Mouse (Mus musculus): ENCODE data around the gene Lrrk1. TPM values are rescaled to one million over a fixed set of nuclear protein-coding genes. Genes with fewer than 3 reads are reported as not detected.

Gene Lrrk1
- total RNA-seq, 2 experiments from 2014 or later: 7.7 to 9.2 TPM

- peak; percentile 82 for DNase-seq
Observed at GRCm38 (mm10) chr7:66250030-66250429, 138.1 kb downstream of the Lrrk1 start.

- DNase-seq: no peak
Observed at GRCm38 (mm10) chr7:66249426-66249825, 138.7 kb downstream of the Lrrk1 start.

GRCm38 (mm10) chr7:66249020-66249419 lies 139.1 kb downstream of the Lrrk1 start:
- DNase-seq: no peak

- no peak for DNase-seq
Observed at GRCm38 (mm10) chr7:66248270-66248669, 139.9 kb downstream of the Lrrk1 start.

- DNase-seq: no peak
Observed at GRCm38 (mm10) chr7:66247274-66248021, 140.7 kb downstream of the Lrrk1 start.

- DNase-seq: no peak
Observed at GRCm38 (mm10) chr7:66246716-66247235, 141.4 kb downstream of the Lrrk1 start.

- DNase-seq: peak; percentile 3
Observed at GRCm38 (mm10) chr7:66245646-66246045, 142.5 kb downstream of the Lrrk1 start.

DNA sequence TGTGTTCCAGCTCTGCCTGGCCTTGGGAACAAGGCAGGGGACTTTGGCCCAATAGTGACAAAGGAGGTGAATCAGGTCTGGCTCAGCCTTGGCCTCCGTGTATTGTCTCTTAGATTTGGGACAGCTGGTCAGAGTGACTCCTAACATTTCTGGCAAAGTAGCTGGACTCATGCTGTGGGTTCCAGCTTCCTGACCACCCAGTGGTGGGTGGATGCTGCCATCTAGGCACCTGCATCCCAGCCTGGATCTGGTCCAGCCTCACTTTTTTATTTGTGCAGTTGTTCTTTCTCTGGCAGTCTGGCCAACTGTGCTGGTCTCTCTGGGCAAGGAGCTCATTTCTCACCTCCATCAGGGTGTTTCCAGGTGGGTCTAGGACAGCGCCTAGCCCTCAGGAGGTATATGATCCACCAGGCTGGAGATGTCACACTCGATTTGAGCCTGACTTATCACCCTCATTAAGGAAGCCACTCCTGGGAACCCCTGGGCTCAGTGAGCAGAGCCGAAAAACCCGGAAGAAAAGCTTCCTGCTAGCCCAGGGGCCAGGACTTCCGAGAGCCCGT lies 144.3 kb downstream of the Lrrk1 start:
- no peak for DNase-seq

DNA sequence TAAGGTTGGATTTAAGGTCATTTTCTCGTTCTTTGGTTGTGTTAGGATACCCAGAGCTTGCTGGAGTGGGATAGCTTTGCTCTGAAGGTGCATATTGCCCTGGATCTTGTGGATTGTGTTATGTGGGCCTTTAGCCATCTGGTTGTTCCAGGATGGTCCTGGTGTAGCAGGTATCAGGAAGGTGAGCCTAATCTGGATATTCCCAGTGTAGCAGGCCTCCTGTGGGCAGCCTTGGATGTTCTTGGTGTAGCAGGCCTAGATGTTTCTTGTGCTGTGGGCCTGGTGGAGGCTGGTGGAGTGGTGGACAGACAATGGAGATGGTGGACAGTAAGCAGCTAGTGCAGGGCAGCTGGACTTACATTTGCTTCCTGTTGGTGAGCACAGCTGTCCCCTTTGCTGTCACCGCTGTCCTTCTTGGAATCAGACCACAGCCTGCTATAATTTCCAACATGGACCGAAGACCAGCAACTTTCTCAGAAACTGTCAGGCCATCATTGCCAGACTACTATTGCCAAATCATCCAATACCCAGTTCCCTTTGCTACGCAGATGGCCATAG lies 146.2 kb downstream of the Lrrk1 start:
- no peak for DNase-seq

DNA sequence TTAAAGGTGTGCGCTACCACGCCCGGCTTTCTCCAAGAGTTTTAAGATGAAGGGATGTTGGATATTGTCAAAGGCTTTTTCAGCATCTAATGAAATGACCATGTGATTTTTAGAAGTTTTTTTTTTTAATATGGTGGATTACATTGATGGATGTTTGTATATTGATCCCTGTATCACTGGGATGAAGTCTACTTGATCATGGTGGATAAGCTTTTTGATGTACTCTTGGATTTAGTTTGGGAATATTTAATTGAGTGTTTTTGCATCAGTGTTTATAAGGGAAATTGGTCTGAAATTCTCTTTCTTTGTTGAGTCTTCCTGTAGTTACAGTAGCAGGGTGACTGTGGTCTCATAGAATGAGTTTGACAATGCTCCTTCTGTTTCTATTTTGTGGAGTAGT lies 150.0 kb downstream of the Lrrk1 start:
- DNase-seq: no peak

DNA sequence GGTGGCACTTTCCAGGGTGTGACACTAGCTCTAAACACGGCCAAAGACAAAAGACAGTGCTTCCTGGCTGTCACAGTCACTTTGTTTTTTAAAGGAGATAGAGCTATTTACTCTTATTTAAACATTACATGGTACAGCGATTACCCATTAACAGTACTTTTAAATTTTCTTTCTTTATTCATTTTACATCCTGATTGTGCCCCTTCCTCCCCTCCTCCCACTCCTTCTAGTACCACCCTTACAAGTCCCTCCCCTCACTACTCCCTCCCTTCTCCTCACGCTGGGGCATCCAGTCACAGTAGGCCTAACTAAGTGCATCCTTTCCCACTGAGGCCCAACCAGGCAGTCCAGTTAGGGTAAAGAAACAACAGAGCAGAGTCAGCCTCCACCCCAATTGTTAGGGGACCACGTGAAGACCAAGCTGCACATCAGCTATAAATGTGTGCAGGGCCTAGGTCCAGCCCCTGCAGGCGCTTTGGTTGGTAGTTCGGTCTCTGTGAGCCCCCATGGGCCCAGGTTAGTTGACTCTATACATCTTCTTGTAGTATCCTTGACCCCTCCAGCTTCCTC lies 154.1 kb downstream of the Lrrk1 start:
- DNase-seq: no peak

- no peak for DNase-seq
Observed at GRCm38 (mm10) chr7:66233141-66233946, 154.8 kb downstream of the Lrrk1 start.

DNA sequence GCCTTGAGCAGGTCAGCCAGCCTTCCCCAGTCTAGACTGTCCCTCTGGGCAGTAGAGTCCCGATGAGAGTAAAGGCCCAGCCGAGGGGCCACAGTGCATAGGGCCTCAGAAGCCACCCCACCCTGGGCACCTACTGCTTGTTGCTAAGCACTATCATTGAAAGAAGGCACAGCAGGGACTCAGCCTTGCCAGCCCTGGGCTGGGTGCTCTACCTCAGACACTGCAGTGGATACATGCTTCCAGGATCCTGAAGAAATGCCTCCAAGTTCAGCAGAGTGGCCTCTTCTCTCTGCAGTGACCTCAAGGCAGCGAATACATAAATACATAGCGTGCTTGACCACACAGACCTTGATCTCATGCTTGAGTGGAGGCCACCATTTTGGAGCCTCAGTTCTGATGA lies 156.3 kb downstream of the Lrrk1 start:
- no peak for DNase-seq

GRCm38 (mm10) chr7:66230638-66231550 lies 157.3 kb downstream of the Lrrk1 start:
- DNase-seq: peak; percentile 37

- no peak for DNase-seq
Observed at GRCm38 (mm10) chr7:66230246-66230637, 157.9 kb downstream of the Lrrk1 start.

GRCm38 (mm10) chr7:66229433-66229832 lies 158.7 kb downstream of the Lrrk1 start:
- no peak for DNase-seq

GRCm38 (mm10) chr7:66228610-66228920 lies 159.6 kb downstream of the Lrrk1 start:
- DNase-seq: no peak

GRCm38 (mm10) chr7:66227814-66228609 lies 160.1 kb downstream of the Lrrk1 start:
- DNase-seq: no peak

- no peak for DNase-seq
Observed at GRCm38 (mm10) chr7:66225881-66226280, 162.3 kb downstream of the Lrrk1 start.

GRCm38 (mm10) chr7:66224541-66224940 lies 163.6 kb downstream of the Lrrk1 start:
- DNase-seq: no peak

DNA sequence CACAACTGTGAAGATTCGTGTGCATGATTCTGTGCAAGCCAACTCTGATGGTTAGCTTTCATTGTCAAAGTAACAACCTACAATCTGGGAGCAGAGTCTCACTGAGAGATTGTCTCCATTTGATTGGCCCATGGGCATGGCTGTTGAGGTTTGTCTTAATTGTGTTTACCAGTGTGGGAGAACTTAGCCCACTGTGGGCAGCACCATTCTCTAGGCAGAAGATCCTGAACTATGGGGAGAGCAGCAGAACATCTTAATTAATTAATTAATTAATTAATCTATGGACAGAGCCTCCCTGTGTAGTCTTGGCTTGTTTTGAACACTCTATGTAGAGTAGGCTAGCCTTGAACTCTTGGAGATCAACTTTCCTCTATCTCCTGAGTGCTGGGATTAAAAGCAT lies 164.4 kb downstream of the Lrrk1 start:
- DNase-seq: no peak
